Mouse (Mus musculus) cortical plate, adult 2 months (tissue): ENCODE data around the gene Ppara.

ENCODE experiments used
- CTCF ChIP-seq: fragments of 200-500 bp; IDR thresholded peaks from 2 replicates; pipeline ENCODE4 v1.5.1; 2011; ENCODE audit warnings: mild to moderate bottlenecking, control low read depth, low read length; ENCODE audit not compliant: insufficient read depth; ENCODE audit errors: extremely low read depth
- POLR2A ChIP-seq: fragments of 200-500 bp; IDR thresholded peaks from 2 replicates; pipeline ENCODE4 v1.6.1; 2011; ENCODE audit warnings: mild to moderate bottlenecking, low read length, control low read depth; ENCODE audit not compliant: insufficient read depth; ENCODE audit errors: extremely low read depth

GRCm38 (mm10) chr15:85772146-85772740, 37.5 kb downstream of the Ppara start:
- TF ChIP-seq CTCF (no peak), POLR2A (no peak)
